Comparison of ENCODE assay signal across 21 mouse cellular contexts in genomic region chr10:43827958-43828685, GRCm38 (mm10).
DNase-seq lines count a peak whose midpoint lies in the region; TF ChIP-seq lines count a peak whose summit lies in the region.
"Had no signal": no experiment of that assay in that cellular context is flagged by ENCODE, and none has a peak within 500 bp of the region (broad histone marks: within the 10 kb centered on the region; RNA-seq: fewer than 3 reads in every experiment).

No protein-coding gene starts in this region.

- no peak overlapping the region for H3K4me3 ChIP-seq in spleen, adult 2 months (ENCODE audit: extremely low read depth, insufficient read depth, insufficient read length)
- H3K4me3 ChIP-seq in CH12.LX (replicated peaks in 1 of 3; ENCODE audit: low read depth in 2 of 3, low read length in 2 of 3, poor library complexity in 1 of 3) = peak overlapping the region in 1 of 3 experiments; percentile 45
- no peak overlapping the region for H3K4me3 ChIP-seq in MEL (ENCODE audit: control insufficient read depth in 1 of 2, insufficient read depth in 1 of 2, low read depth in 2 of 2, low read length in 2 of 2)
- H3K4me3 ChIP-seq: embryonic facial prominence, embryonic 13.5 days; embryonic facial prominence, embryonic 15.5 days; erythroblast, embryonic 14.5 days; forebrain, embryonic 10.5 days; forebrain, embryonic 12.5 days had no signal

- H3K9me3 ChIP-seq in CH12.LX (replicated peaks; ENCODE audit: low read length) (peaks cover 13% of the 10 kb centered on the region), MEL (replicated peaks; ENCODE audit: insufficient read depth, low read length) (no peaks in the 10 kb centered on the region)
- H3K9me3 ChIP-seq: embryonic facial prominence, embryonic 15.5 days; forebrain, embryonic 10.5 days; forebrain, embryonic 12.5 days; G1E had no signal

- 82% methylated on average over 10 of the region's 10 CpGs for WGBS in spleen, adult 2 months

- TF ChIP-seq CTCF in spleen, adult 2 months (IDR thresholded peaks at IDR 0.05; ENCODE audit: extremely low read depth, insufficient read depth, insufficient read length, insufficient replicate concordance) = no peak
- no peak for TF ChIP-seq CTCF in CH12.LX (conservative IDR thresholded peaks at IDR 0.05 in 1 of 2, IDR thresholded peaks at IDR 0.05 in 1 of 2; ENCODE audit: low read depth in 2 of 2, low read length in 2 of 2)
- TF ChIP-seq CTCF in MEL (IDR thresholded peaks at IDR 0.05 in 2 of 3, conservative IDR thresholded peaks at IDR 0.05 in 1 of 3; ENCODE audit: control insufficient read depth in 1 of 3, insufficient read depth in 1 of 3, low read depth in 2 of 3, low read length in 3 of 3, poor library complexity in 1 of 3, severe bottlenecking in 1 of 3) = no peak

- H3K9ac ChIP-seq in CH12.LX (ENCODE audit: insufficient read depth, low read depth) = no peak overlapping the region
- H3K9ac ChIP-seq in MEL (ENCODE audit: control insufficient read depth, low read depth, low read length, poor library complexity, severe bottlenecking) = no peak overlapping the region
- H3K9ac ChIP-seq: embryonic facial prominence, embryonic 13.5 days; embryonic facial prominence, embryonic 15.5 days; forebrain, embryonic 12.5 days had no signal

- H3K4me2 ChIP-seq in CH12.LX (ENCODE audit: insufficient read depth, low read depth, poor library complexity, severe bottlenecking) = no peak overlapping the region
- H3K4me2 ChIP-seq: embryonic facial prominence, embryonic 13.5 days; embryonic facial prominence, embryonic 15.5 days; forebrain, embryonic 12.5 days had no signal

- no peak for DNase-seq in spleen, adult 2 months (ENCODE audit: low read depth in 1 of 2, low spot score in 2 of 2)
- DNase-seq in spleen, adult 18-20 months = no peak
- DNase-seq in CH12.LX (ENCODE audit: extremely low read depth) = no peak
- no peak for DNase-seq in MEL (ENCODE audit: low read depth, low spot score)
- DNase-seq in kidney, adult 9 months = no peak
- no peak for DNase-seq in kidney, postnatal 10 days
- DNase-seq: adrenal gland, adult 2 months; adrenal gland, postnatal 10 days; adrenal gland, postnatal 25 days; cerebellum, adult 11 months; cerebellum, adult 18-20 months; cerebellum, adult 8-10 months; cerebellum, adult 9-11 months; cerebellum, postnatal 36 days; embryo, embryonic 11 days had no signal

- H3K4me1 ChIP-seq in spleen, adult 2 months (ENCODE audit: control insufficient read depth, insufficient read depth, insufficient read length) = peaks cover 29% of the 10 kb centered on the region
- H3K4me1 ChIP-seq in CH12.LX (ENCODE audit: control insufficient read depth in 1 of 2, insufficient read depth in 2 of 2) = peaks cover 23 to 63% of the 10 kb centered on the region in 2 experiments
- no peaks in the 10 kb centered on the region; a peak in 2 of 4 replicates for H3K4me1 ChIP-seq in MEL (ENCODE audit: control insufficient read depth in 1 of 2, insufficient read depth in 2 of 2, low read length in 2 of 2)
- H3K4me1 ChIP-seq: embryonic facial prominence, embryonic 15.5 days had no signal

- TF ChIP-seq RAD21 in CH12.LX (IDR thresholded peaks at IDR 0.05; ENCODE audit: low read depth, low read length) (no peak), MEL (IDR thresholded peaks at IDR 0.05; ENCODE audit: low read depth, low read length) (no peak)

- no peak for TF ChIP-seq POLR2A in spleen, adult 2 months (IDR thresholded peaks at IDR 0.05; ENCODE audit: low read depth, low read length)
- TF ChIP-seq POLR2A in CH12.LX (IDR thresholded peaks at IDR 0.05; ENCODE audit: low read depth, low read length) = no peak
- TF ChIP-seq POLR2A in MEL (IDR thresholded peaks at IDR 0.05; ENCODE audit: control insufficient read depth in 1 of 2, insufficient read depth in 1 of 2, low read depth in 1 of 2, low read length in 2 of 2, poor library complexity in 1 of 2) = no peak

- H3K36me3 ChIP-seq in spleen, adult 2 months (ENCODE audit: control insufficient read depth, insufficient read depth, low read length) = no peaks in the 10 kb centered on the region
- H3K36me3 ChIP-seq in CH12.LX (replicated peaks in 1 of 2; ENCODE audit: control insufficient read depth in 1 of 2, insufficient read depth in 1 of 2, low read length in 1 of 2) (peaks cover 5 to 23% of the 10 kb centered on the region in 2 experiments), MEL (ENCODE audit: control insufficient read depth in 1 of 2, insufficient read depth in 2 of 2, low read length in 2 of 2) (no peaks in the 10 kb centered on the region; a peak in 1 of 4 replicates)
- H3K36me3 ChIP-seq: embryonic facial prominence, embryonic 13.5 days; embryonic facial prominence, embryonic 15.5 days; forebrain, embryonic 10.5 days; forebrain, embryonic 12.5 days; G1E had no signal

- no peaks in the 10 kb centered on the region for H3K27me3 ChIP-seq in spleen, adult 2 months (ENCODE audit: control insufficient read depth, insufficient read depth, low read length)
- H3K27me3 ChIP-seq in CH12.LX (replicated peaks) (no peaks in the 10 kb centered on the region), MEL (ENCODE audit: control insufficient read depth in 1 of 2, insufficient read depth in 2 of 2, low read length in 2 of 2) (no peaks in the 10 kb centered on the region; a peak in 1 of 4 replicates)
- H3K27me3 ChIP-seq: embryonic facial prominence, embryonic 13.5 days; embryonic facial prominence, embryonic 15.5 days; forebrain, embryonic 12.5 days had no signal

- TF ChIP-seq EP300 in CH12.LX (IDR thresholded peaks at IDR 0.05; ENCODE audit: low read length) (no peak), MEL (IDR thresholded peaks at IDR 0.05; ENCODE audit: low read depth in 1 of 2, low read length in 2 of 2) (no peak)

- H3K79me2 ChIP-seq in CH12.LX (replicated peaks; ENCODE audit: control insufficient read depth, extremely low read depth, insufficient read depth, poor library complexity, severe bottlenecking) = no peaks in the 10 kb centered on the region
- H3K79me2 ChIP-seq in MEL (ENCODE audit: control insufficient read depth, insufficient read depth, low read length, poor library complexity) = no peaks in the 10 kb centered on the region

- dilution Hi-C loops in CH12.LX (cut with MboI; ENCODE audit: extremely low pct_ligation_motif_present, extremely low pct_unique_long_range_greater_than_20kb, low sequenced_read_pairs) = no loop called here

- in situ Hi-C loops in CH12.LX (cut with MboI; ENCODE audit: low pct_ligation_motif_present, low pct_unique_long_range_greater_than_20kb, low sequenced_read_pairs) = loop anchor here (5.0 to 10.0 kb wide), 2 partner anchors 89 to 243 kb away; no protein-coding TSS in a partner anchor

- H3K27ac ChIP-seq in spleen, adult 2 months (ENCODE audit: insufficient read depth, low read length) = peak overlapping the region; percentile 84
- peak overlapping the region; percentile 81 for H3K27ac ChIP-seq in CH12.LX (ENCODE audit: insufficient read depth, low read depth)
- H3K27ac ChIP-seq in MEL (ENCODE audit: control insufficient read depth, low read depth, low read length) = no peak overlapping the region
- H3K27ac ChIP-seq: embryonic facial prominence, embryonic 13.5 days; embryonic facial prominence, embryonic 15.5 days; forebrain, embryonic 10.5 days; forebrain, embryonic 12.5 days had no signal

TF ChIP-seq in CH12.LX, 34 proteins besides CTCF, POLR2A, EP300 and RAD21:
- 0 out of 2 replicates have a peak, but pooled peaks have one; percentile 7 for TF ChIP-seq ETS1 (conservative IDR thresholded peaks at IDR 0.05; ENCODE audit: low read depth, low read length)
- no peak for TF ChIP-seq IRF4 (IDR thresholded peaks at IDR 0.05; ENCODE audit: low read depth, low read length)
- peak; percentile 81 for TF ChIP-seq ZNF384 (IDR thresholded peaks at IDR 0.05; ENCODE audit: low read depth, low read length)
- peak; percentile 96 for TF ChIP-seq MAFK (IDR thresholded peaks at IDR 0.05; ENCODE audit: insufficient replicate concordance, low read length)
- no peak for TF ChIP-seq BHLHE40 (IDR thresholded peaks at IDR 0.05; ENCODE audit: low read depth, low read length)

TF ChIP-seq in MEL, 35 proteins besides CTCF, POLR2A, EP300 and RAD21:
- TF ChIP-seq SIN3A (IDR thresholded peaks at IDR 0.05; ENCODE audit: low read length) (no peak), NELFE (IDR thresholded peaks at IDR 0.05; ENCODE audit: low read depth, low read length) (no peak), MAZ (IDR thresholded peaks at IDR 0.05; ENCODE audit: low read depth, low read length) (no peak), USF2 (IDR thresholded peaks at IDR 0.05; ENCODE audit: borderline replicate concordance in 1 of 2, insufficient read depth in 1 of 2, low read depth in 1 of 2, low read length in 2 of 2) (no peak), MAFK (IDR thresholded peaks at IDR 0.05; ENCODE audit: borderline replicate concordance, low read depth, low read length) (peak; percentile 77), ZMIZ1 (IDR thresholded peaks at IDR 0.05; ENCODE audit: low read depth, low read length) (no peak)
